Mouse (Mus musculus) layer of hippocampus, adult 2 months (tissue): Measurements from ENCODE around the gene Cxcl14. TPM values are rescaled to one million over a fixed set of nuclear protein-coding genes. Genes with fewer than 3 reads are reported as not detected.
A peak's percentile ranks its signal among the peaks of the same experiment; 100 is the strongest.

Experiments
- DNase-seq, 2 experiments: peaks; one replicate each; pipeline ENCODE4 v3.0.0; 2022; ENCODE audit warnings: low spot score in 2 of 2
- H3K27ac ChIP-seq: fragments of 200-600 bp; 2 replicates; pipeline ENCODE4 v1.8.1; 2022
- H3K4me3 ChIP-seq: fragments of 200-600 bp; 2 replicates; pipeline ENCODE4 v1.8.1; 2022; ENCODE audit warnings: mild to moderate bottlenecking
- CTCF ChIP-seq: fragments of 200-600 bp; conservative IDR thresholded peaks from 2 replicates; pipeline ENCODE4 v1.8.1; 2022; ENCODE audit warnings: antibody characterized with exemption, mild to moderate bottlenecking, moderate library complexity
- long read RNA-seq, 2 experiments: library from polyadenylated mRNA; stranded (forward); transcript quantifications; one replicate each; pipeline ENCODE4 v2.0.0; 2021; ENCODE audit warnings: borderline mapping rate in 2 of 2
- total RNA-seq, 2 experiments: library from RNA; stranded (reverse); gene quantifications; 2 replicates each; pipeline ENCODE4 v1.2.3; 2021

Gene Cxcl14
- total RNA-seq: 100 to 1,000 TPM; 123 to 125 TPM
- long read RNA-seq, experiment 1, transcript Cxcl14-201 (4 exons, 1,827 nt): major isoform, 91 of 104 reads
- long read RNA-seq, experiment 1, partial matches to known transcripts: 8 of 104 reads
- long read RNA-seq, experiment 1, other reads (novel, unspliced or antisense): 3 of 104 reads
- long read RNA-seq, experiment 2, transcript Cxcl14-201 (4 exons, 1,827 nt): major isoform, 140 of 153 reads
- long read RNA-seq, experiment 2, partial matches to known transcripts: 4 of 153 reads
- long read RNA-seq, experiment 2, other reads (novel, unspliced or antisense): 7 of 153 reads

DNA sequence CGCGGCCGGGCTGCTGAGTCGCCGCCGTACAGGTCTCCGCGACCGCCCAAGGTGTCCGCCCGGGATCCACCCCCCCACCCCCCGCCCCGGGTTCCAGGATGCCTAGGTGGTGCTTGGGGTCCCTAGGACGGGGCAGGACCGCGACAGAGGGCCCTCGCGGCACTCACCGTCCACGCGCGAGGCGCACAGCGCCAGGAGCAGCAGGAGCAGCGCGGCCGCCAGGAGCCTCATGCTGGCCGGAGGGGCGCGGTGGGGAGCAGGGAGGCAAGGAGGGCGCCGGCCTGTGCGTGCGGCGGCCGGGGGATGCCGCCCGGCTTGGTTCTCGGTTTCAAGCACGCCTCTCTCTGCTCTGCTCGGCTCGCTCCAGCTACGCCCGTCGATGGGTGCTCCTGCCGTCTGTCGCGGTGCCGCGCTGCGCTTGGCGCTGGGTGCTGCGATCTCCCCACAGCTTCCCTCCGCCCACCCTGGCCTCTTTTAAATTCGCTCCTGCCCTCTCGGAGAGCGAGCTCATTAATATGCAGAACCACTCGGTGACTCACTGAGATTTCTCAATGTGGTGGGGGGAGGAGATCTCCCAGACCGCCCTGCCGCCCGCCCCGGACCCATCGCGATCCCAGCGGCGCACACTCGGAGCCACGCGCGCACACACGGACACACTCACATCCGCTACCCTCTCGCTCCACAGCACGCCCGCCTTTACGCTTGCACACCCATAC, at the start of gene Cxcl14:
Gene Cxcl14 (minus strand): TSS at position 609 of the 716 bp plus-strand sequence.
- peak; percentile 61 to 67 for DNase-seq
- peak within 1 kb of the TSS; percentile 81 for H3K27ac ChIP-seq
- TF ChIP-seq CTCF: no peak

DNA sequence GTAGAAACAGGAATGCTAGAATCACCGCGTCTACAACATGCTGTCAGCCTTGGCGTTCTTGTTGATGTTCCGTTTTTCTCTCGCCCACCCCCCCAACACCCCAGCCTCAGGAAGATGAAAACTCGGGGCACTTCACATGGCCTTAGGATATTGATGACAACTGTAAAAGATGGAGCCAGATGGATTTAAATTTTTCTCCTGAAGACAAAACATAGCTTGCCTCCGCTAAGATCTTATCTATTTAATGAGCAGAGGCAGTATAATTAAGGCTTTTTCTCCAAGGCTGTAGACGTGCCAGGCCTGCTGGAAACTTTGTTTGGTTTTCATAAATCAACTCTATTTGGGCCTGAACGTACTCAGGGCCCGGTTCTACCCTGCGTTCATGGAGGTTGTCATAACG, 48.0 kb upstream of the Cxcl14 start:
- TF ChIP-seq CTCF: no peak

More for the DNA sequence above, at the start of gene Cxcl14:
- H3K4me3 ChIP-seq: peak within 1 kb of the TSS; percentile 55

DNA sequence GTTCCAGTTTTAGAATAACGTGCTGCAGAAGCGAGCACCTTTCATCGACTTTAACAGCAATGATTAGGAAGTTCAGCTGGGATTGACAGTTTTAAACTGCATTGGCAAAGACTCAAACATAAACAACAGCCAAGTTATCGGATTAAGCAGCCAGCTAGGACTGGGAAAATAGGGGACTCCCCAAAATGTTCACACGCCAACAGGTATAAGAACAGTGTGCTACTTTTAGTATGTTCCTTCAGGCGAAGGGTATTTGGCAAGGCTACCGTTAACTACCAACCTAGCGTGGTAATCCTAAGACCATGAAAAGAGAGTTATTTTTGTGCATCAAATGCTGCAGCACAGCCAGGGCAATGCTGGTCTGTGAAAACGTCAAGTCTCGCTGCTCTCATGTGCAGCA, 46.1 kb upstream of the Cxcl14 start:
- H3K4me3 ChIP-seq: no peak overlapping the region
- no peak for TF ChIP-seq CTCF

More for the DNA sequence above, 48.0 kb upstream of the Cxcl14 start:
- no peak overlapping the region for H3K4me3 ChIP-seq
- no peak overlapping the region for H3K27ac ChIP-seq
- no peak for DNase-seq

DNA sequence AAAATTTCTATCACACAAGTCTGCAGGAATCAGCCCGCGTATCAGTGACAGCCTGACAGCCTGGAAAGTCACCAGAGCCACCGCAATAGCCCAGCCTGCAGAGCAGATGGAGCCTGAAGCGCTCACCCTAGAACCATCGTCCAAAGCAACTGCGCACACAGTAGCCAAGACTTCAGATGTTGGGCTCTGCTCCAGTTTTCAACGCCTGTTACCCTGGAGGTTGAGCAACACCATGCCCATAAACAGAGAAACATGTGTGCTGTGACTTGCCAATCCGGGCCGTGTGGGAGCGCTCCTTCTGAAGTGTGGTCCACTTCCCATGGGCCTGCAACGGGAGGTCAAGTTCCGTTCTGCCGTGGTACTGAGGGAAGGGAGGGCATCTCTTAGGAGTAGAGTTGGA, 44.2 kb upstream of the Cxcl14 start:
- DNase-seq: no peak
- Histone ChIP-seq H3K27ac (no peak overlapping the region), H3K4me3 (no peak overlapping the region)
- no peak for TF ChIP-seq CTCF

More for the DNA sequence above, 46.1 kb upstream of the Cxcl14 start:
- no peak for DNase-seq
- no peak overlapping the region for H3K27ac ChIP-seq

DNA sequence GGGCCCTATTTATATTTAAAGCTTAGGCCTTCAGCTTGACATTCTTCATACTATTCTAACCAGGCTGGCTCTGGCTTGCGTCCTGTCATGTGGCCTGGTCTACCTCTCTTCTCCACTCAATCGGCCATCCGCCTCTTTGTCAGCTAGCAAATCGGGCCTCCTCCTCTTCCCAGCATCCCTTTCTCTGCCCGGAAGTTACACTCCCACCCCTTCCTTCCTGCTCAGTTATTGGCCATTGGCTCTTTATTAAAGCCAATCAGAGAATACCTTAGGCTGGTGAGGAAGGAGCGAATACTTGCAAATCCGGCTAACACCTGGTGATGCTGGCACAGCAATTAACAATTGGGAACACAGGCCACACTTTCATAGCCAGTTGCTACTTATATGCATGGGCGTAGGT, 43.5 kb upstream of the Cxcl14 start:
- Histone ChIP-seq H3K27ac (no peak overlapping the region), H3K4me3 (no peak overlapping the region)
- TF ChIP-seq CTCF: no peak
- DNase-seq: no peak

DNA sequence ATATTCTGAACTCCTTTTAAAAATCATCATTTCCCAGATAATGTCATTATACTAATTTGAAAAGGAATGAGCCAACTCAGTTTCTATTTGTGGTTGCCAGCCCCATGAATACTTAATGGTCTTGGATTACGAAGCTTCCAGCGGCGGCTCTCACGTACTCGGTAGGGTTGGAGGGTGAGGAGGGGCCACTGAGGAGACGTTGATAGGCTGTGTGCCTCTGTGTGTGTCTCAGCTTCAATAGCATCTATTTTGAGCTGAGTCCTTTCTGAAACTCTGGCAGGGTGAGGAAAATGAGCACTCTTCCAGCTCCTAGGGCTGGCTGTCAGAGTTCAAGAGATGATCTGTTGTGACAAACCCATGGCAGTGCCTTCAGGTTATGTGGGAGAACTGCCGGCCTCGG, 40.6 kb upstream of the Cxcl14 start:
- TF ChIP-seq CTCF: no peak
- DNase-seq: no peak
- H3K27ac ChIP-seq: no peak overlapping the region
- H3K4me3 ChIP-seq: no peak overlapping the region

DNA sequence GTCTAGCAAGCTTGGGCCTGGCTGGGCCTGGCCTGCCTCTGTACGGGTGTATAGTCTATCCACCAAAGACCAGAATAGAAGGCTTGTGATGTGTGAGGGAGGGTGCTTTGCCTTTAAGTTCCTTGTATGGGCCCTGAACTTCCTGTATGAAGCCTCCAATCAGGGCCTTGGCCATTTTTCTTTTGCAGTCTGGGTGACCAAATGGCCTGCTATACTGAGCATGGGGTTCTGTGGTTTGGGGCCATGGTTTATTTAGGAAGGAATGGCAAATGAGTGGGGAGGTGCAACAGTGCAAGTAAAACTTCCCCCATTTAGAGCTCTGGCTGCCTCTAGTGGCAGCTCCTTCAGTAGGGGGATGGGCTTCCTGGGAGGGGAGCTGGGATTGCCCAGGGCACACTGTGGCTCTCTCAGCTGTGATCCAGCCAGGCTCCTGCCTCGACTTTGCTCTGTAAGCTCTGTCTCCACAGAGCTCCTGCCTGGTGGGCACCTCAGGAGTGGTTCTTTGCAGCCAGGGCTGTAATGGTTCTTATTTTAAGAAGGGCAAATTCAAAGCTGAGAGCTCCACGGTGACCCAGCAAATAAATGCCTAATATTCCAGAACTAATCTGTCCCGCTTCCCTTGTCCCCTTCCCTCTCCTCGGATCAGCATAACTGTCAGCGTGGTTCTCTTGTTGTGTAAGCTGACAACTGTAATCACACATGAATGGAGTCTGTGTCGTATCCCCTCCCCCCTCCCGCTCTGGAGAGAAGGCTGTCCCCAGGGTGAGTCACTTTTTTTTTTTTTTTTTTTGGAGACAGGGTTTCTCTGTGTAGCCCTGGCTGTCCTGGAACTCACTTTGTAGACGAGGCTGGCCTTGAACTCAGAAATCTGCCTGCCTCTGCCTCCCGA, 38.7 kb upstream of the Cxcl14 start:
- peak; percentile 37 for TF ChIP-seq CTCF
- Histone ChIP-seq H3K27ac (no peak overlapping the region), H3K4me3 (no peak overlapping the region)
- no peak for DNase-seq

DNA sequence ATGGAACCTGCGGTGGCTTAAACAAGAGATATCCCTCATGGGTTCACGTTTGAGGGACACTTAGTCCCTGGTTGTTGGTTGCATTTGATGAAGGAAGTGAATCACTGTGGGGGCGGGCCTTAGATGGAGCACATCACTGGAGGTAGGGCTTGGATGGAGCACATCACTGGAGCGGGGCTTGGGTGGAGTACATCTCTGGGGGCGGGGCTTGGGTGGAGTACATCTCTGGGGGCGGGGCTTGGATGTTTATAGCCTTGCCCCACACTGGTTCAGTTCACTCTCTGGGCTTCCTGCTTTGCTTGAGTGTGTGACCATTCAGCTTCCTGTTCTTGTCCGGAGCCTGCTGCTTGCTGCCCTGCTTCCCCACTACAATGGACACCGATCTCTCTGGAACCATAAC, 37.9 kb upstream of the Cxcl14 start:
- no peak overlapping the region for H3K4me3 ChIP-seq
- DNase-seq: no peak
- TF ChIP-seq CTCF: no peak
- H3K27ac ChIP-seq: no peak overlapping the region

DNA sequence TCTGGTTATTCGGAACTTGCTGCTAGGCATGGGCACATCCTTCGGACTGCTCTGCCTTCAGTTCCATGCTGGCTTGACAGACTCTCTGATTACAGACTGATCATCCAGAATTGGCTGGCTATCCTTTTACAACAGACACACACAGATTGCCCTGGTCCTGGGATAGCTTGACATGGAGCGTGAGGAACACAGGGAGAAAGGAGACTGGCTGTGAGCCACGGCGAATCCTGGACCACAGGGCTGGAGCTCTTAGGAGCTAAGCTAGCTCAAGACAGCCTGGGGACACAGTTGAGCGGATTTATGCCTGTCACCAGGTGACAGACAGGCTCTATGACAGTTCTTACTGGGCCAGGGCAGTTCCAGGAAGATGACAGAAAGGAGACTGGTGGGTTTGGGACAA, 36.0 kb upstream of the Cxcl14 start:
- Histone ChIP-seq H3K27ac (no peak overlapping the region), H3K4me3 (no peak overlapping the region)
- no peak for TF ChIP-seq CTCF
- no peak for DNase-seq

DNA sequence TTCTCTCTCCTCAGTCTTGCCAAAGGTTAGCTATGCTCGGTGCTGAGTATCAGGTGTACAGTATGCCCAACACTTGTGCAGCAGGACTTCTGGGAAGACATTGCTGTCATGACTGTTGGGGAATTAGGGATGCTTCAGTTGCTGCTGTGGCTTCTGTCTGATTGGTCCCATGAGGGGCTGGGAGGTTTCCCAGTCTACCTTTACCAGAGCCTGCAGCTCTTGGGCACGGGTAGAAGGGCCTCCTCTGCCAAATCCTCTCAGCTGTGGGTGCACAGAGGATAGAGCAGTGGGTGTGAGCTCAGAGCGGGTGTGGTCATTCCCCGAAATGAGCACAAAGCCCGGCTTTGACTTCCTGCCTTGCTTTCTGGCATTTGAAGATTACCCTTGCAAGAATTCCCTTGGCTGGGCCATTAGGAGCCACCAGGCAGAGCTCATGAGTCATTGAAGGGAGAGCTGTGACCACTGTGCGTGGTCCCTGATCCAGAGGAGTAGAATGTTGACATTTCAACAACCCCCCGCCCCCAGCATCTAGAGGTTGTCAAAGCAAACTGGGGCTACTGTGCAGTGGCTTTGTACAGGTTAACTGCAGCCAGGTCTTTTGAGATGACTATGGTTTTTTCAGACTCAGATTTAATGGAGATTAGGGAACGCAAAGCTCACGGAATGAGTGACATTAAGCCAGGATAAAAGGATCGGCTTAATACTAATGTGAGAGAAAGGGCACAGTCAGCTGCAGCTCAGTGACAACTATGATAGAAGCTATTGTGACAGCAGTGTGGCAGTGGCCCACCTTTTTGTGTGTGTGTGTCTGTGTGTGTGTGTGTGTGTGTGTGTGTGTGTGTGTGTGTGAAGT, 34.5 kb upstream of the Cxcl14 start:
- H3K27ac ChIP-seq: no peak overlapping the region
- TF ChIP-seq CTCF: no peak
- H3K4me3 ChIP-seq: no peak overlapping the region
- no peak for DNase-seq

DNA sequence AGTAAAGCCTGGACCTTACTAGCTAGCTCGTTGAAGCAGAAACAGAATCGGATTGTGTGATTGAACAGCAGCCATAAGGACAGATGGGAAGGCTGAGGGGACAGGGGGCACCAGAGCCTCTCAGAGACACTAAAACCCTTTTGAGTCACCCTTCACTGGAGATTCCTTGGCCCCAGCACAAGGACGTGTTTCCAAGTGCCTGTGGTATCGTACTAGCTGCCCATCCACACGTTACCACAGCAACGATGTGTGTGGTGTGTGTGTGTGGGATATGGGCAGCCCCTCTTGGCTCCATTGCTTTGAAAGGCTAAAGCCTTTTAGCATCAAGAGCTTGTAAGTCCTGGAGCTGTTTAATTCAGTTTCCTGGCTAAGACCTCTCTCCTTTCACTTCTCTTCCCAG, 33.4 kb upstream of the Cxcl14 start:
- DNase-seq: no peak
- Histone ChIP-seq H3K4me3 (no peak overlapping the region), H3K27ac (no peak overlapping the region)
- TF ChIP-seq CTCF: no peak

DNA sequence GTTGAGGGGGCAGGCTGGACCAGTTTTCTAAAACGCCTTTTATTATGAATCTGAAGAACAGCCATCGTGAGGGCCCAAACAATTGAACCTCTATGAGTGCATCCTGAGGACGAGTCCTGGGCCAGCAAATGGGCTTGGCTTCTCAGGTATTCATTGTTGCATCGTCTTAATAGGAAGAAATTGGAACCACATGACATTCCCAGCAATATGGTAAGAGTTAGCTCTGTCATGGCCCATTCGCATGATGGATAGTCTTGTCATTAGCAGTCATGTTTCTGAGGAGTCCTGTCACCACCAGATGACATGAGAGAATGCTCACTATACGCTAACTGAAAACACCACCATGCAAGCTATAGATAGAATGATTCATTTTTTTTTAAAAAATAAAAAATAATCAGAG, 32.8 kb upstream of the Cxcl14 start:
- DNase-seq: no peak
- Histone ChIP-seq H3K27ac (no peak overlapping the region), H3K4me3 (no peak overlapping the region)
- TF ChIP-seq CTCF: no peak
